Mouse (Mus musculus): ENCODE measurements around the gene Itga1. TPM values are rescaled to one million over a fixed set of nuclear protein-coding genes. Genes with fewer than 3 reads are reported as not detected.
A peak's percentile ranks its signal among the peaks of the same experiment; 100 is the strongest.

Gene Itga1
- polyA plus RNA-seq, 1 experiment from 2014 or later, result 22.0 TPM

GRCm38 (mm10) chr13:114931775-114932294 lies 169.9 kb downstream of the Itga1 start, which contains the start of gene Itga2:
Gene Itga2, minus strand, starts transcription at chr13:114932100.
- peaks cover 3% of the 10 kb centered on the region; the same call in 1 of the 2 replicates for H3K4me1 ChIP-seq (ENCODE audit: insufficient read depth, low read depth, low read length)
- no peak for TF ChIP-seq EP300 (IDR thresholded peaks at IDR 0.05)
- peak; percentile 73 for TF ChIP-seq CTCF (IDR thresholded peaks at IDR 0.05)
- peak within 1 kb of the TSS; percentile 72 for H3K4me2 ChIP-seq (replicated peaks; ENCODE audit: low read depth, low read length)
- H3K36me3 ChIP-seq (ENCODE audit: insufficient read depth, low read length), result no peaks in the 10 kb centered on the region
- ATAC-seq, result peak; percentile 89
- H3K9ac ChIP-seq (replicated peaks; ENCODE audit: low read depth), result peak within 1 kb of the TSS; percentile 43; the same call in 1 of the 2 replicates
- no peaks in the 10 kb centered on the region for H3K27me3 ChIP-seq (replicated peaks; ENCODE audit: insufficient read depth, low read length)
- H3K9me3 ChIP-seq (ENCODE audit: low read length), result no peaks in the 10 kb centered on the region
- peak within 1 kb of the TSS; percentile 22 for H3K27ac ChIP-seq (ENCODE audit: low read length)
- peak; percentile 76 for DNase-seq (ENCODE audit: low spot score)
- H3K4me3 ChIP-seq (ENCODE audit: low read depth, low read length), result peak within 1 kb of the TSS; percentile 47
- 1% methylated on average over 27 of the region's 28 CpGs for WGBS

DNA sequence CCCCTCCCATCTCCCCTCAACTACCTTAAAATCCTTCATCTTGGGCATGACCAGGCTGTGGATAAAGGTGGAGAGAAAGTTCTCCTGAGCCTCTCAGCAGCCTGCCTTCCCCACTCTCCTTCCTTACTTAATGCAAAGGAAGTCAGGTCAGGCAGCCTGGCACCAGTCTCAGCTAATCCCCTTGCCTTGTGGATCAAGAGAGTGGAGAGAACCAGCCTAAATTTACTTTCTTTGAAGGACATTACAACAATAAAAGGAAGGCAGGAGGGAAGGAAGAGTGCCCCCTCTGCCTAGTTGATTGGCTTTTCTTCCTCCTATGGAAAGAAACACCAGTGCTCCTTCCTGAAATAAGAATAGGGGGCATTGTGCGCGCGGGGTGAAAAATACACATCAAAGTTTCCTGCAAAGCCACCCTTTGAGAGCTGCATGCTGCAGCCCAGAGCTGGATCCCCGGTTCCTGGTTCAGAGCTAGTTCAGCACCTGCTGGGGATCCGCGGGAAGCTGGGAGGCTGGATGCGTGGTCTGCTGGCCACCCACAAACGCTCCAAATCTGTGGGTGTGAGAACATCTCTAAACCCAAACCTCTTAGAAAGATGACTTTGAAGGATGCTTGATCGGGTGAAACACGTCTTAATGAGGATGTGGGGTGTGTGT lies 170.6 kb downstream of the Itga1 start:
- Histone ChIP-seq H3K9ac (replicated peaks; ENCODE audit: low read depth) (peak overlapping the region; percentile 43; the same call in 1 of the 2 replicates), H3K36me3 (ENCODE audit: insufficient read depth, low read length) (no peaks in the 10 kb centered on the region), H3K27ac (ENCODE audit: low read length) (peak overlapping the region; percentile 22), H3K9me3 (ENCODE audit: low read length) (no peaks in the 10 kb centered on the region), H3K4me3 (ENCODE audit: low read depth, low read length) (peak overlapping the region; percentile 47), H3K27me3 (replicated peaks; ENCODE audit: insufficient read depth, low read length) (no peaks in the 10 kb centered on the region), H3K4me1 (ENCODE audit: insufficient read depth, low read depth, low read length) (peaks cover 3% of the 10 kb centered on the region; the same call in 1 of the 2 replicates), H3K4me2 (replicated peaks; ENCODE audit: low read depth, low read length) (peak overlapping the region; percentile 72)
- DNase-seq (ENCODE audit: low spot score), result peak; percentile 27
- no peak for TF ChIP-seq EP300 (IDR thresholded peaks at IDR 0.05)
- no peak for TF ChIP-seq CTCF (IDR thresholded peaks at IDR 0.05)
- peak; percentile 47; the same call in 1 of the 2 replicates for ATAC-seq
- WGBS, result 1% methylated on average over 10 of the region's 10 CpGs

- WGBS, result 13% methylated on average over 1 of the region's 1 CpGs
- no peak overlapping the region for H3K4me2 ChIP-seq (replicated peaks; ENCODE audit: low read depth, low read length)
- H3K9ac ChIP-seq (replicated peaks; ENCODE audit: low read depth), result no peak overlapping the region
- TF ChIP-seq CTCF (IDR thresholded peaks at IDR 0.05) (no peak), EP300 (IDR thresholded peaks at IDR 0.05) (no peak)
- H3K9me3 ChIP-seq (ENCODE audit: low read length), result no peaks in the 10 kb centered on the region
- no peak for ATAC-seq
- no peak for DNase-seq (ENCODE audit: low spot score)
- H3K4me3 ChIP-seq (ENCODE audit: low read depth, low read length), result no peak overlapping the region
- H3K27me3 ChIP-seq (replicated peaks; ENCODE audit: insufficient read depth, low read length), result no peaks in the 10 kb centered on the region
- no peaks in the 10 kb centered on the region; the same call in 1 of the 2 replicates for H3K36me3 ChIP-seq (ENCODE audit: insufficient read depth, low read length)
- no peak overlapping the region for H3K27ac ChIP-seq (ENCODE audit: low read length)
- no peaks in the 10 kb centered on the region for H3K4me1 ChIP-seq (ENCODE audit: insufficient read depth, low read depth, low read length)
Measured at GRCm38 (mm10) chr13:114924785-114925184, 177.0 kb downstream of the Itga1 start.

DNA sequence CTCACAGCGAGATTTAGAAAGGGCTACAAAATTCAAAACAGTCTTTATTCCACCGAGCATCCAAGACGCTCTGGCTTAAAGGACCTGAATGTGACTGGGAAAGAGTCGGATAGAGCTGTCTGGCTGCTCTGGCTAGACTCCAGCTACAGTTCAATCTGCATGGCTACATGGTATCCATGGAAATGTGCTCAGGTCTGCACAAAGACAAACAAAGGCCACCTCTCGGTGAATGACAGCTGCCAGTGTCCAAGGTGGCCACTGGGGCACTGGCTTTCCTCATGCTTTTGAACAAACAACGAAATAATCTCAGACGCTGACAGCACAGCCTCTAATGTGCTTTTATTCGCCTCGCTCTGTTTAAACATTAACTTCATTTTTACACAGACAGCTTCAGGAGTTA lies 178.4 kb downstream of the Itga1 start:
- WGBS, result 43% methylated on average over 9 of the region's 9 CpGs
- DNase-seq (ENCODE audit: low spot score) (peak; percentile 13), ATAC-seq (peak; percentile 30; the same call in 1 of the 2 replicates)
- Histone ChIP-seq H3K4me2 (replicated peaks; ENCODE audit: low read depth, low read length) (no peak overlapping the region), H3K9ac (replicated peaks; ENCODE audit: low read depth) (no peak overlapping the region), H3K4me3 (ENCODE audit: low read depth, low read length) (no peak overlapping the region), H3K27ac (ENCODE audit: low read length) (no peak overlapping the region), H3K36me3 (ENCODE audit: insufficient read depth, low read length) (no peaks in the 10 kb centered on the region; the same call in 1 of the 2 replicates), H3K27me3 (replicated peaks; ENCODE audit: insufficient read depth, low read length) (no peaks in the 10 kb centered on the region), H3K4me1 (ENCODE audit: insufficient read depth, low read depth, low read length) (no peaks in the 10 kb centered on the region; the same call in 1 of the 2 replicates), H3K9me3 (ENCODE audit: low read length) (no peaks in the 10 kb centered on the region)
- TF ChIP-seq CTCF (IDR thresholded peaks at IDR 0.05) (no peak), EP300 (IDR thresholded peaks at IDR 0.05) (no peak)

DNA sequence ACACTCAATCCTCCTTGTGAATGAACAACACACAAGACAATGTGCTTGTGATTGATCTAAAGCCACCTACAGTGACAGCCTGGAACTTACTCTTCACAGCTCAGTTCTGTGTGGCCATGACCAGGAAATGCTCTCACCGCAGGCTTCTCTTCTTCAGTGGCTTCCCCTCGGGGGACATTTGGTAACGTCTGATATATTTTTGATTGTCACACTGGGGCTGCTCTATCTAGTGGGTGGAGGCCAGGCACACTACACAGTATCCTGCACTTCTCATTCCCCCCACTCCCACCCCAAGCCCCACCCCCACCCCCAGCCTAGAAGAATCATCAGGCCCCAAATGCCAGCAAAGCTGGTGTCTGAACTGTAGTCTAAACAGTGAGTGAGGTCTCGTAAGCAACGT lies 186.0 kb downstream of the Itga1 start:
- 33% methylated on average over 5 of the region's 5 CpGs for WGBS
- Histone ChIP-seq H3K9me3 (ENCODE audit: low read length) (no peaks in the 10 kb centered on the region), H3K4me3 (ENCODE audit: low read depth, low read length) (no peak overlapping the region), H3K4me1 (ENCODE audit: insufficient read depth, low read depth, low read length) (no peaks in the 10 kb centered on the region; the same call in 1 of the 2 replicates), H3K4me2 (replicated peaks; ENCODE audit: low read depth, low read length) (no peak overlapping the region), H3K27ac (ENCODE audit: low read length) (no peak overlapping the region), H3K27me3 (replicated peaks; ENCODE audit: insufficient read depth, low read length) (no peaks in the 10 kb centered on the region), H3K36me3 (ENCODE audit: insufficient read depth, low read length) (no peaks in the 10 kb centered on the region; the same call in 1 of the 2 replicates), H3K9ac (replicated peaks; ENCODE audit: low read depth) (no peak overlapping the region)
- TF ChIP-seq CTCF (IDR thresholded peaks at IDR 0.05), result no peak
- no peak for TF ChIP-seq EP300 (IDR thresholded peaks at IDR 0.05)
- ATAC-seq (peak; percentile 62), DNase-seq (ENCODE audit: low spot score) (no peak)

GRCm38 (mm10) chr13:114914963-114915362 lies 186.8 kb downstream of the Itga1 start:
- no peak for TF ChIP-seq EP300 (IDR thresholded peaks at IDR 0.05)
- no peak for TF ChIP-seq CTCF (IDR thresholded peaks at IDR 0.05)
- 28% methylated on average over 4 of the region's 4 CpGs for WGBS
- Histone ChIP-seq H3K9me3 (ENCODE audit: low read length) (no peaks in the 10 kb centered on the region), H3K4me1 (ENCODE audit: insufficient read depth, low read depth, low read length) (no peaks in the 10 kb centered on the region; the same call in 1 of the 2 replicates), H3K4me3 (ENCODE audit: low read depth, low read length) (no peak overlapping the region), H3K27ac (ENCODE audit: low read length) (no peak overlapping the region), H3K36me3 (ENCODE audit: insufficient read depth, low read length) (no peaks in the 10 kb centered on the region; the same call in 1 of the 2 replicates), H3K9ac (replicated peaks; ENCODE audit: low read depth) (no peak overlapping the region), H3K4me2 (replicated peaks; ENCODE audit: low read depth, low read length) (no peak overlapping the region), H3K27me3 (replicated peaks; ENCODE audit: insufficient read depth, low read length) (no peaks in the 10 kb centered on the region)
- no peak for DNase-seq (ENCODE audit: low spot score)
- no peak; the same call in 1 of the 2 replicates for ATAC-seq
